Mouse (Mus musculus) midbrain, embryonic 14.5 days (tissue): ENCODE data around the gene Pnkp. TPM values are rescaled to one million over a fixed set of nuclear protein-coding genes. Genes with fewer than 3 reads are reported as not detected.

ENCODE experiments used
- ATAC-seq: fragments of 200-750 bp; cut with Nextera tagmentation; 2 replicates; pipeline ENCODE4 v1.8.0; 2017; ENCODE audit warnings: moderate number of reproducible peaks, moderate library complexity; ENCODE audit not compliant: low FRiP score, low TSS enrichment
- DNase-seq: peaks from one replicate; pipeline ENCODE4 v3.0.0-alpha.2; 2015
- H3K27ac ChIP-seq: fragments of 300-500 bp; sonication (generic); replicated peaks from 2 replicates; pipeline ENCODE4 v1.5.1; 2014; ENCODE audit warnings: mild to moderate bottlenecking, low read depth, low read length, moderate library complexity
- H3K27me3 ChIP-seq: fragments of 300-500 bp; sonication (generic); 2 replicates; pipeline ENCODE4 v1.6.1; 2014; ENCODE audit warnings: low read length, control low read depth, mixed read lengths; ENCODE audit not compliant: control insufficient read depth, insufficient read depth
- H3K36me3 ChIP-seq: fragments of 300-500 bp; sonication (generic); 2 replicates; pipeline ENCODE4 v1.6.1; 2014; ENCODE audit warnings: low read length, control low read depth; ENCODE audit not compliant: control insufficient read depth, insufficient read depth
- H3K4me1 ChIP-seq: fragments of 300-500 bp; sonication (generic); 2 replicates; pipeline ENCODE4 v1.6.1; 2014; ENCODE audit warnings: mild to moderate bottlenecking, antibody characterized with exemption, low read length, control low read depth; ENCODE audit not compliant: control insufficient read depth, insufficient read depth
- H3K4me2 ChIP-seq: fragments of 300-500 bp; sonication (generic); 2 replicates; pipeline ENCODE4 v1.6.1; 2014; ENCODE audit warnings: mild to moderate bottlenecking, low read length, moderate library complexity
- H3K4me3 ChIP-seq: fragments of 300-500 bp; sonication (generic); replicated peaks from 2 replicates; pipeline ENCODE4 v1.5.1; 2014; ENCODE audit warnings: low read depth, low read length
- H3K9ac ChIP-seq: fragments of 300-500 bp; sonication (generic); replicated peaks from 2 replicates; pipeline ENCODE4 v1.6.1; 2014; ENCODE audit warnings: mild to moderate bottlenecking, low read length, moderate library complexity
- H3K9me3 ChIP-seq: fragments of 300-500 bp; sonication (generic); 2 replicates; pipeline ENCODE4 v1.6.1; 2016; ENCODE audit warnings: low read length, control low read depth, mixed read lengths; ENCODE audit not compliant: control insufficient read depth
- WGBS: fragments of 180-500 bp; shearing (Covaris S2); extraction: QIAGEN DNeasy Blood & Tissue Kit; methylation state at CpG from one replicate; pipeline ENCODE4 v1.1.7; 2014; 5-methylcytosine and 5-hydroxymethylcytosine counted together
- polyA plus RNA-seq: library from polyadenylated mRNA; unstranded; fragments of >200 nt; fragmentation: Nextera tagmentation; extraction: Ambion mirVana; gene quantifications from 2 replicates; pipeline ENCODE4 v1.2.1, GENCODE M21; 2014

Pnkp gene
- 28.8 and 30.4 TPM in 2 replicates for polyA plus RNA-seq

GRCm38 (mm10) chr7:44857042-44857552 is at the start of gene Pnkp:
Gene Pnkp (plus strand): TSS chr7:44857139.
- WGBS, result under 1% methylated on average over 32 of the region's 32 CpGs
- ATAC-seq, result peak; percentile 41; the same call in 1 of the 2 replicates
- peaks cover 25% of the 10 kb centered on the region for H3K36me3 ChIP-seq
- H3K4me1 ChIP-seq, result peaks cover 31% of the 10 kb centered on the region
- H3K27ac ChIP-seq, result peak within 1 kb of the TSS; percentile 91
- peak within 1 kb of the TSS; percentile 78 for H3K9ac ChIP-seq
- H3K9me3 ChIP-seq, result no peaks in the 10 kb centered on the region
- peak within 1 kb of the TSS; percentile 69 for H3K4me3 ChIP-seq
- peak within 1 kb of the TSS; percentile 90 for H3K4me2 ChIP-seq
- peak; percentile 94 for DNase-seq
- no peaks in the 10 kb centered on the region for H3K27me3 ChIP-seq

- Histone ChIP-seq H3K27ac (no peak overlapping the region), H3K4me2 (no peak overlapping the region), H3K4me1 (no peaks in the 10 kb centered on the region), H3K36me3 (no peaks in the 10 kb centered on the region), H3K9ac (no peak overlapping the region), H3K9me3 (no peaks in the 10 kb centered on the region), H3K27me3 (no peaks in the 10 kb centered on the region), H3K4me3 (no peak overlapping the region)
- no peak for ATAC-seq
- no peak for DNase-seq
- WGBS, result 88% methylated on average over 2 of the region's 2 CpGs
Measured at GRCm38 (mm10) chr7:44808927-44809326, 48.0 kb upstream of the Pnkp start.

GRCm38 (mm10) chr7:44809466-44809865 is 47.5 kb upstream of the Pnkp start:
- Histone ChIP-seq H3K9ac (no peak overlapping the region), H3K9me3 (no peaks in the 10 kb centered on the region), H3K4me1 (no peaks in the 10 kb centered on the region), H3K27ac (no peak overlapping the region), H3K36me3 (no peaks in the 10 kb centered on the region), H3K4me3 (no peak overlapping the region), H3K27me3 (no peaks in the 10 kb centered on the region), H3K4me2 (no peak overlapping the region)
- 91% methylated on average over 3 of the region's 3 CpGs for WGBS
- no peak for DNase-seq
- ATAC-seq, result no peak

GRCm38 (mm10) chr7:44810365-44810764 is 46.6 kb upstream of the Pnkp start:
- Histone ChIP-seq H3K4me2 (no peak overlapping the region), H3K9ac (no peak overlapping the region), H3K27ac (no peak overlapping the region), H3K36me3 (no peaks in the 10 kb centered on the region), H3K27me3 (no peaks in the 10 kb centered on the region), H3K4me3 (no peak overlapping the region), H3K9me3 (no peaks in the 10 kb centered on the region), H3K4me1 (0 out of 2 replicates have a peak, but pooled peaks cover 6% of the 10 kb centered on the region)
- ATAC-seq, result no peak
- no peak for DNase-seq
- 81% methylated on average over 4 of the region's 4 CpGs for WGBS

GRCm38 (mm10) chr7:44810819-44811557 is 46.0 kb upstream of the Pnkp start:
- Histone ChIP-seq H3K9me3 (no peaks in the 10 kb centered on the region), H3K9ac (no peak overlapping the region), H3K4me1 (0 out of 2 replicates have a peak, but pooled peaks cover 8% of the 10 kb centered on the region), H3K27ac (no peak overlapping the region), H3K4me3 (no peak overlapping the region), H3K4me2 (no peak overlapping the region), H3K27me3 (no peaks in the 10 kb centered on the region), H3K36me3 (no peaks in the 10 kb centered on the region)
- DNase-seq (no peak), ATAC-seq (no peak)
- WGBS, result 92% methylated on average over 7 of the region's 7 CpGs

- Histone ChIP-seq H3K27me3 (no peaks in the 10 kb centered on the region), H3K36me3 (no peaks in the 10 kb centered on the region), H3K4me3 (no peak overlapping the region), H3K27ac (no peak overlapping the region), H3K9ac (no peak overlapping the region), H3K4me2 (no peak overlapping the region), H3K4me1 (peaks cover 18% of the 10 kb centered on the region), H3K9me3 (no peaks in the 10 kb centered on the region)
- WGBS, result 94% methylated on average over 20 of the region's 20 CpGs
- no peak for ATAC-seq
- DNase-seq, result no peak
Measured at GRCm38 (mm10) chr7:44812651-44813325, 44.2 kb upstream of the Pnkp start.

GRCm38 (mm10) chr7:44813985-44814384 is 43.0 kb upstream of the Pnkp start:
- no peaks in the 10 kb centered on the region for H3K27me3 ChIP-seq
- H3K9me3 ChIP-seq, result no peaks in the 10 kb centered on the region
- no peak for DNase-seq
- no peak overlapping the region for H3K9ac ChIP-seq
- H3K4me1 ChIP-seq, result peaks cover 30% of the 10 kb centered on the region
- WGBS, result 92% methylated on average over 3 of the region's 3 CpGs
- no peaks in the 10 kb centered on the region for H3K36me3 ChIP-seq
- H3K4me3 ChIP-seq, result no peak overlapping the region
- H3K4me2 ChIP-seq, result no peak overlapping the region
- H3K27ac ChIP-seq, result no peak overlapping the region
- no peak for ATAC-seq

- 91% methylated on average over 4 of the region's 4 CpGs for WGBS
Measured at GRCm38 (mm10) chr7:44814423-44814822, 42.5 kb upstream of the Pnkp start.

More at GRCm38 (mm10) chr7:44814423-44814822, 42.5 kb upstream of the Pnkp start:
- Histone ChIP-seq H3K4me2 (no peak overlapping the region), H3K9ac (no peak overlapping the region), H3K4me1 (peaks cover 34% of the 10 kb centered on the region), H3K27me3 (no peaks in the 10 kb centered on the region), H3K36me3 (no peaks in the 10 kb centered on the region), H3K4me3 (no peak overlapping the region), H3K27ac (no peak overlapping the region), H3K9me3 (no peaks in the 10 kb centered on the region)
- no peak for DNase-seq
- ATAC-seq, result no peak
